Mouse (Mus musculus) midbrain, embryonic 11.5 days (tissue): ENCODE measurements around the gene Slc6a17. TPM values are rescaled to one million over a fixed set of nuclear protein-coding genes. Genes with fewer than 3 reads are reported as not detected.

Experiments used
- ATAC-seq: fragments of 200-750 bp; cut with Nextera tagmentation; 2 replicates; pipeline ENCODE4 v1.8.0; 2017; ENCODE audit warnings: moderate TSS enrichment, moderate library complexity; ENCODE audit not compliant: low FRiP score
- DNase-seq: peaks from one replicate; pipeline ENCODE4 v3.0.0; 2015; ENCODE audit warnings: low spot score; ENCODE audit errors: missing footprints
- H3K27ac ChIP-seq: fragments of 300-500 bp; sonication (generic); 2 replicates; pipeline ENCODE4 v1.5.1; 2014; ENCODE audit warnings: low read depth, low read length
- H3K27me3 ChIP-seq: fragments of 300-500 bp; sonication (generic); 2 replicates; pipeline ENCODE4 v1.6.1; 2014; ENCODE audit warnings: mild to moderate bottlenecking, low read length, moderate library complexity, mixed read lengths; ENCODE audit not compliant: control insufficient read depth, insufficient read depth
- H3K36me3 ChIP-seq: fragments of 300-500 bp; sonication (generic); 2 replicates; pipeline ENCODE4 v1.6.1; 2014; ENCODE audit warnings: mild to moderate bottlenecking, low read length, moderate library complexity, mixed read lengths; ENCODE audit not compliant: control insufficient read depth, insufficient read depth
- H3K4me1 ChIP-seq: fragments of 300-500 bp; sonication (generic); 2 replicates; pipeline ENCODE4 v1.6.1; 2014; ENCODE audit warnings: low read length; ENCODE audit not compliant: control insufficient read depth, insufficient read depth
- H3K4me2 ChIP-seq: fragments of 300-500 bp; sonication (generic); 2 replicates; pipeline ENCODE4 v1.6.1; 2014; ENCODE audit warnings: mild to moderate bottlenecking, moderate library complexity
- H3K4me3 ChIP-seq: fragments of 300-500 bp; sonication (generic); 2 replicates; pipeline ENCODE4 v1.5.1; 2014; ENCODE audit warnings: low read depth, low read length
- H3K9ac ChIP-seq: fragments of 300-500 bp; sonication (generic); 2 replicates; pipeline ENCODE4 v1.6.1; 2014; ENCODE audit warnings: low read length
- H3K9me3 ChIP-seq: fragments of 300-500 bp; sonication (generic); 2 replicates; pipeline ENCODE4 v1.6.1; 2016; ENCODE audit warnings: low read length; ENCODE audit not compliant: control insufficient read depth
- WGBS: fragments of 180-500 bp; shearing (Covaris S2); extraction: QIAGEN DNeasy Blood & Tissue Kit; methylation state at CpG from one replicate; pipeline ENCODE4 v1.1.7; 2014; 5-methylcytosine and 5-hydroxymethylcytosine counted together
- polyA plus RNA-seq: library from polyadenylated mRNA; unstranded; fragments of >200 nt; fragmentation: Nextera tagmentation; extraction: Ambion mirVana; gene quantifications from 2 replicates; pipeline ENCODE4 v1.2.1, GENCODE M21; 2014

The Slc6a17 gene
- polyA plus RNA-seq, 1 experiment from 2014 or later, result 1.9 TPM

DNA sequence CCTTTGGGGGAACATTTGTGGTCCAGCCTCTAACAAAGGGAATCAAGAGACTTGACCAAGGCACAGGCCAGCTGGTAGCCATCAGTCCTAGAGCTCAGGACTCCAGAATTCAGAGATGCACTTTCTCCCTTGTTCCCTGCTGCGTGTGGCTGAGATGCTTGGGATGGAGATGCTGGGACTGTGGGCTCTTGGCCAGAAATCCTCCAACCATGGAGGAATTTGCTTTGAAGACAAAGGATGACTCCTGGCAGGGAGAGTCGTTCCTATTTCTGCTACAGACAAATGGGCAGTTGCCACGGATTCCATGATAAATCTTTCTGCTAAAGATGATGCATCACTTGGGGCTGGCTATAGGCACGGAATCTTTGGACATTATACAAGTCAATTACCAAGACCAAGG is 15.7 kb upstream of the Slc6a17 start:
- Histone ChIP-seq H3K4me2 (no peak overlapping the region), H3K9ac (no peak overlapping the region), H3K27ac (no peak overlapping the region), H3K4me1 (peaks cover 7% of the 10 kb centered on the region), H3K36me3 (no peaks in the 10 kb centered on the region), H3K9me3 (no peaks in the 10 kb centered on the region), H3K4me3 (no peak overlapping the region), H3K27me3 (peaks cover 4% of the 10 kb centered on the region; the same call in 1 of the 2 replicates)
- DNase-seq (peak; percentile 47), ATAC-seq (no peak)
- WGBS, result 76% methylated on average over 4 of the region's 4 CpGs

DNA sequence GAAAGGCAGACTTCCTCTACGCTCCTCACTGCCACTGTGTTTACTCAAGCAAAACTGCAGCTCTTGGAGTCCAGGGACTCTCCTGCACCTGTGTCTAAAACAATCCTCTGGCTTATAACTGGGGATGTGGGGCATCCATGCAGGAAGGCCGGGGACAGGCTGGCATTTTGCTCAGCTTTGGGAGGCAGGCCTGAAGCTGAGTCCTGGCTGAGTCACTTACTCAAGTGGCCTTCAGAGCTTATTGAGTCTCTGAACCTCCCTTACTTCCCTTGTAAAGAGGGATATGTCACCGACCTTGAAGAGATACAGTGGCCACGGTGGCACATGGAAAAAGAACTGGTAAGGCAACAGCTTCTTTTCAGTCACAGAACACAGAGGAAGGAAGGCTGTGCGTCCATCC is 12.8 kb upstream of the Slc6a17 start:
- no peaks in the 10 kb centered on the region for H3K9me3 ChIP-seq
- 79% methylated on average over 5 of the region's 5 CpGs for WGBS
- DNase-seq (peak; percentile 8), ATAC-seq (no peak)
- peaks cover 10% of the 10 kb centered on the region for H3K4me1 ChIP-seq
- H3K27ac ChIP-seq, result no peak overlapping the region
- H3K36me3 ChIP-seq, result no peaks in the 10 kb centered on the region
- H3K9ac ChIP-seq, result no peak overlapping the region
- H3K4me3 ChIP-seq, result no peak overlapping the region
- H3K27me3 ChIP-seq, result no peaks in the 10 kb centered on the region
- H3K4me2 ChIP-seq, result no peak overlapping the region

DNA sequence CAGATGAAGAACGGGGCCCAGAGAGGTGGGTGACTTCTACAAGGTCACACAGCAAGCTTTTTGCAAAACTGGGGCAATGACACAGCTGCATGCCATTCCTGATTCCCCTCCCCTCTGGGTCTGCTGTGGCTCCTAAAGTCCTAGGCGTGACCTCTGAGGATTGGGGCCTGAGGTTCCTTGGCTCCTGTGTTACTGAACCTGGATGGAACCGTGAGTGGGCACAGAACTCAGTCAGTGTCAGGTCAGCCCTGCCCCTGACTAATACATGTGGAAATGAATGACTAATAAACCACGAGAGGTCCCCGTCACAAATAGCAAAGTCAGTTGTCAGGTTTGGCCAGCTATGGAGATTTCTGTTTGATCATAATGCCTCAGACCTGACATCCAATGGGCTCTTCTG is 11.4 kb upstream of the Slc6a17 start:
- no peaks in the 10 kb centered on the region for H3K36me3 ChIP-seq
- DNase-seq (peak; percentile 31), ATAC-seq (peak; percentile 36)
- H3K4me1 ChIP-seq, result peaks cover 10% of the 10 kb centered on the region
- H3K27ac ChIP-seq, result no peak overlapping the region
- 79% methylated on average over 5 of the region's 5 CpGs for WGBS
- H3K9ac ChIP-seq, result no peak overlapping the region
- H3K4me3 ChIP-seq, result no peak overlapping the region
- H3K4me2 ChIP-seq, result no peak overlapping the region; the same call in 1 of the 2 replicates
- no peaks in the 10 kb centered on the region for H3K9me3 ChIP-seq
- H3K27me3 ChIP-seq, result no peaks in the 10 kb centered on the region

DNA sequence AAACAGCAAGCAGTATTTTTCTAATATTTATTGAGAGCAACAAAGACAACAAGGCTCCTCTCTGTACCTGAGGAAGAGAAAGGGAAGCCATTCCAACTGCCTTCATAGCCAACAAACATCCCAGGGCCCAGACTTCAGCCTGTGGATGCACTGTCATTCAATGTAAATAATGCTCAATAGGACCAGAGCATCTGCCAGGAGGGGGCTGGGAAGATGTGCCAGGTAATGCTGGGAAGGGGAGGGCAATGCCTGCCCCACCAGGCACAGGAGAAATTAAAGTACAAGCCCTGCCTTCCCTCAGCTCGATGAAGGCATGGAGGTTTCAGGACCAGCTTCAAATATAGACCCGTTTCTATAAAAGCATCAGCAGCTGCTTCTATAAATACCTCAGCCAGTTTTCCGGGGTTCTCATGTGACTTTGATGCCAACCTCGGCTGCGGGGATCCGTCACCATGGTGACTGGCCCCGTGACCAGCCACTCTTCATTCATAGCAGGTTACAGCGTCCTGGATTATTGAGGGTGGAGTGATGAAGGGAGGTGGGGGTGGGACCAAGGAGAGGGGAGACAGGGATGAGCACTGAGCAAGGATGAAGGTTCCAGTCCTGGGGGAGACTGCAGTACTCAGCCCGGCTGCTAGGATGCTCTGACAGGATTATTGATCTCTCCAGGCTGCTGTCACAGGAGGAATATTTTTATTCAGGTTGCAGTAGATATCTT is 10.7 kb upstream of the Slc6a17 start:
- H3K27ac ChIP-seq, result no peak overlapping the region

DNA sequence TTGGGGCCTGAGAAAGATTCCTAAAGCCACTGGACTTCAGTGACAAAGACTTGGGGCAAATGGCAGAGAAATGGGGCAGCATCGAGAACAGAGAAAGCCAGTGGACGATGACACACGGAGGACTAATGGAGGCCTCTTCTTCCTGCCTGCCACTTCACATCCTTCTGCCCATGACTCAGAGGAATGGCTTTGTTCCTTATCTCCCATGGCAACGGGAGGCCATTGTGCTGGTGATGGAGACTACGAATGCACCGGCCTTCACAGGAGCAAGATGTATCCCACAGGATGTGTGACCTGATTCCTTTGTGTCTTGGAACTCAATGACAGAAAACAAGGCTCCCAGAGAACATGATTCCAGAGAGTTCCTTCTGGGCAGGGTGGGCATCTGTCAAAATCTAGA is 6.7 kb upstream of the Slc6a17 start:
- Histone ChIP-seq H3K9ac (no peak overlapping the region), H3K4me1 (peaks cover 10% of the 10 kb centered on the region), H3K36me3 (no peaks in the 10 kb centered on the region), H3K27me3 (peaks cover 4% of the 10 kb centered on the region; the same call in 1 of the 2 replicates), H3K4me2 (no peak overlapping the region), H3K9me3 (no peaks in the 10 kb centered on the region), H3K4me3 (no peak overlapping the region), H3K27ac (no peak overlapping the region)
- ATAC-seq (no peak), DNase-seq (peak; percentile 51)
- WGBS, result 52% methylated on average over 6 of the region's 6 CpGs

More for the DNA sequence above, 10.7 kb upstream of the Slc6a17 start:
- peak; percentile 83 for DNase-seq
- ATAC-seq, result peak; percentile 91
- no peak overlapping the region for H3K4me3 ChIP-seq
- peak overlapping the region; percentile 13; the same call in 1 of the 2 replicates for H3K9ac ChIP-seq
- peaks cover 10% of the 10 kb centered on the region for H3K4me1 ChIP-seq
- no peaks in the 10 kb centered on the region for H3K9me3 ChIP-seq
- H3K27me3 ChIP-seq, result no peaks in the 10 kb centered on the region
- no peak overlapping the region; the same call in 1 of the 2 replicates for H3K4me2 ChIP-seq
- 34% methylated on average over 9 of the region's 9 CpGs for WGBS
- no peaks in the 10 kb centered on the region for H3K36me3 ChIP-seq

DNA sequence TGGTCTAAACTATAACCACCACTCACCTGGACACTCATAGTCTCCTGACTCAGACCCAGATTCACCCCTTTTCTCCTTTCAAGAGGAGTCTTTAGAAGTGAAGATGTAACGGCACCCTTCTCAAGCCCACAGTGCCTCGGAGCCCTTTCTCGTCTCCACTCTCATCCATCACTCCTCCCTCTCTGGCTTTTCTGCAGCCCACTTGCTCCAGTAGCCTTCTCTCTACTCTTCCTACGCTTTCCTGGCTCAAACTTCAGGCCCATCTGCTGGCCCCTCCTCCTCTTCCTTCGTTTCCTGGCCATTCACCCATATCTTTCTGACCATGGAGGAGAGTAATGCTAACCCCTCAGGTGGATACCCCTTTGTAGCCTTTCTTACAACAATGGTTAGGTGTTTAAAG is 3.1 kb upstream of the Slc6a17 start:
- DNase-seq, result peak; percentile 57
- Histone ChIP-seq H3K4me1 (peaks cover 8% of the 10 kb centered on the region; the same call in 1 of the 2 replicates), H3K4me2 (no peak overlapping the region), H3K9me3 (no peaks in the 10 kb centered on the region), H3K4me3 (no peak overlapping the region), H3K27ac (no peak overlapping the region), H3K9ac (no peak overlapping the region), H3K27me3 (peaks cover 38% of the 10 kb centered on the region), H3K36me3 (no peaks in the 10 kb centered on the region)
- 75% methylated on average over 5 of the region's 5 CpGs for WGBS
- ATAC-seq, result no peak

DNA sequence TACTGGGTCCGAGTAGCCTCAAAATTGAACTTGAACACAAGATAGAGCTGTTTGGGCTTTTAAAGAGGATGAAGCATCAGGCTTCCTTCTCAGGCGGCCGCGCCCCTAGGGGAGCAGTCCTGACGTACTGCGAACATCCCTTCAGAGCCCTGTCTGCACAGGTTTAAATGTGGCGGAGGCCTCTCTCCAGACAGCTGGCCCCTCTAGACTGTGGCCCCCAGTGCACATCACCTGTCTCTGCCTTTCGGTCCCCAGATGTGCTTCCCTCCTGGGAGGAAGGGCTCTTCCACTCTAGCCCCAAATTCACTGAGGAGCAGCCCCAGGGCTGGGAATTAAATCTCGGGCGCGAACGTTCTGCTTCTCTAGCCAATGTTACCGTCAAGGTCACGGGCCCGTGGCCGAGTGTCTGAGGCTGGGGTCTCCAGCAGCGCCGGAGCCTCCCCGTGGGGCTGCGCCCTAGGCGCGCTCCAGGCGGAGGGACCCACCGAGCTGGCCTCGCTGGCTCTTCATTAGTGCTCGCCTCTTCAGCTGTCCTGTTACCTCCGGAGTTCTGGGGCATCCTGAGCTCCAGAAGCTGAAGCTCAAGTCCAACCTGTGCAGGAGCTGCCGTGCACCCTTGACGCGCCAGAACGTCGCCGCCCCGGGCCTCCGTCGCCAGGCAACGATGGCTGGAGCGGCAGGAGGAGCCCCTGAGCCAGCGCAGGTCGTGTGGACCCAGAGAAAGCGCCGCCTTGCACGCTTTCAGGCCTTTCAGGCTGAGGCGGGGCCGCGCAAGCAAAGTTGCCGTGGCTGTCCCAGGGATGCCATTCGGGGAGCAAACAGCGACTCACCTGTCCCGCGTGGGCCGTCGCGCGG is 815 bp downstream of the Slc6a17 start:
- peak overlapping the region; percentile 97 for H3K4me2 ChIP-seq
- peak overlapping the region; percentile 46 for H3K4me3 ChIP-seq
- peaks cover 10% of the 10 kb centered on the region; the same call in 1 of the 2 replicates for H3K4me1 ChIP-seq
- no peak overlapping the region for H3K27ac ChIP-seq
- peaks cover 41% of the 10 kb centered on the region for H3K27me3 ChIP-seq
- H3K9ac ChIP-seq, result peak overlapping the region; percentile 55
- ATAC-seq (peak; percentile 83), DNase-seq (peak; percentile 95)
- WGBS, result 5% methylated on average over 55 of the region's 55 CpGs
- no peaks in the 10 kb centered on the region for H3K9me3 ChIP-seq
- no peaks in the 10 kb centered on the region for H3K36me3 ChIP-seq

DNA sequence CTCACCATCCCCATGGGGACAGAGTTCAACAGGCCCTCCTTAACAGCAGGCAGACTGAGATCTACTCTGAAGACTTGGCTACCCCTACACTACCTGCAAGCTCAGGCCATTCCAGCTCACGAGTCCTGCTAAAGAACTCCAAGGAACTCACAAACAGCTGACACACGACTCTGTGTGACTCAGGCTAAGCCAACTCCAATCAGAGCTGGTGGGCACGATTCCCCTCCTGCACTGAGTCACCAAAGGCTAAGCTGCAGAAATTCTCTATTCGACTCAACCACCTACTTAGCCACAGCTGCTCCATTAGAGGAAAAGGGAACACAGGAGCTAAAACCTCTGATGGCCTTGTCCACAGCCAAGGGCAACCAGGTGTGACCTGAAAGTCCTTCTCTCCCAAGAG is 1.8 kb downstream of the Slc6a17 start:
- Histone ChIP-seq H3K27ac (no peak overlapping the region), H3K27me3 (peaks cover 41% of the 10 kb centered on the region), H3K4me1 (peaks cover 10% of the 10 kb centered on the region; the same call in 1 of the 2 replicates), H3K4me2 (no peak overlapping the region), H3K9me3 (no peaks in the 10 kb centered on the region), H3K36me3 (no peaks in the 10 kb centered on the region), H3K9ac (no peak overlapping the region), H3K4me3 (no peak overlapping the region)
- WGBS, result 79% methylated on average over 4 of the region's 4 CpGs
- DNase-seq (no peak), ATAC-seq (no peak)

DNA sequence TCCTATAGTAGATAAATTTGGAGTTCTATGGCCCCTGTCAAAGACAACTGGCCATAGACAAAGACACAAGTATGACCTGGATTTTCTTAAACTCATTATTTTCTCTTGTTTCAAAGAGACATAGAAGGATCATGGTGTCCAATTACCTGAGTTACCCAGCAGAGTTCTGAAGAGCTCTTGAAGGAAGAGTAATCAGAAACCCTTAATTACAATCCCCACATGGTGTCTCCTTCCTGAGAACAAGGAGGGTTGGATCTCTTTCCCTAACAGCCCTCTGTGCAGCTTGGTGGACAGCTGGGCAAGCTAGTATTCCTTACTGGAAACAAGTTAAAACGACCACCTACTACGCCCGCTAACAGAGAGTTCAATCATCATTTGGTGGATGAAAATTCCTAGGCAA is 6.4 kb downstream of the Slc6a17 start:
- no peaks in the 10 kb centered on the region for H3K36me3 ChIP-seq
- DNase-seq (peak; percentile 10), ATAC-seq (no peak)
- peaks cover 8% of the 10 kb centered on the region for H3K27me3 ChIP-seq
- H3K9me3 ChIP-seq, result no peaks in the 10 kb centered on the region
- H3K4me2 ChIP-seq, result no peak overlapping the region
- H3K4me1 ChIP-seq, result peaks cover 3% of the 10 kb centered on the region
- no peak overlapping the region for H3K27ac ChIP-seq
- no peak overlapping the region for H3K9ac ChIP-seq
- WGBS, result 78% methylated on average over 3 of the region's 3 CpGs
- no peak overlapping the region for H3K4me3 ChIP-seq
